Mouse (Mus musculus) stomach, postnatal 0 days (tissue): ENCODE measurements around the gene Nfatc4. TPM values are rescaled to one million over a fixed set of nuclear protein-coding genes. Genes with fewer than 3 reads are reported as not detected.

Source experiments
- ATAC-seq: fragments of 200-750 bp; cut with Nextera tagmentation; 2 replicates; pipeline ENCODE4 v1.8.0; 2017; ENCODE audit not compliant: low FRiP score, low TSS enrichment
- DNase-seq: peaks from one replicate; pipeline ENCODE4 v3.0.0-alpha.2; 2016; ENCODE audit warnings: low spot score
- H3K27ac ChIP-seq: fragments of 300-500 bp; sonication (generic); replicated peaks from 2 replicates; pipeline ENCODE4 v1.5.1; 2014; ENCODE audit warnings: mild to moderate bottlenecking, control low read depth
- H3K27me3 ChIP-seq: fragments of 300-500 bp; sonication (generic); 2 replicates; pipeline ENCODE4 v1.6.1; 2014; ENCODE audit warnings: low read length; ENCODE audit not compliant: control insufficient read depth, insufficient read depth
- H3K36me3 ChIP-seq: fragments of 300-500 bp; sonication (generic); 2 replicates; pipeline ENCODE4 v1.6.1; 2014; ENCODE audit warnings: low read length, mixed read lengths; ENCODE audit not compliant: control insufficient read depth, insufficient read depth
- H3K4me1 ChIP-seq: fragments of 300-500 bp; sonication (generic); replicated peaks from 2 replicates; pipeline ENCODE4 v1.6.1; 2014; ENCODE audit warnings: antibody characterized with exemption; ENCODE audit not compliant: control insufficient read depth, insufficient read depth
- H3K4me2 ChIP-seq: fragments of 300-500 bp; sonication (generic); replicated peaks from 2 replicates; pipeline ENCODE4 v1.6.1; 2014; ENCODE audit warnings: low read depth, mild to moderate bottlenecking, control low read depth, moderate library complexity
- H3K4me3 ChIP-seq: fragments of 300-500 bp; sonication (generic); 2 replicates; pipeline ENCODE4 v1.5.1; 2014; ENCODE audit warnings: low read depth, low read length, control low read depth
- H3K9ac ChIP-seq: fragments of 300-500 bp; sonication (generic); 2 replicates; pipeline ENCODE4 v1.6.1; 2014; ENCODE audit warnings: mild to moderate bottlenecking, low read length, control low read depth, mixed read lengths
- H3K9me3 ChIP-seq: fragments of 300-500 bp; sonication (generic); 2 replicates; pipeline ENCODE4 v1.6.1; 2016; ENCODE audit warnings: low read length; ENCODE audit not compliant: control insufficient read depth
- CTCF ChIP-seq: IDR thresholded peaks from 2 replicates; pipeline ENCODE4 v1.5.1; 2016; ENCODE audit warnings: antibody characterized with exemption, low read depth, mild to moderate bottlenecking, moderate library complexity
- EP300 ChIP-seq: optimal IDR thresholded peaks from 2 replicates; pipeline ENCODE3; 2016; ENCODE audit warnings: antibody characterized with exemption
- WGBS: fragments of 180-500 bp; shearing (Covaris S2); extraction: QIAGEN DNeasy Blood & Tissue Kit; methylation state at CpG from one replicate; pipeline ENCODE4 v1.1.7; 2014; 5-methylcytosine and 5-hydroxymethylcytosine counted together
- polyA plus RNA-seq: library from polyadenylated mRNA; unstranded; fragments of >200 nt; fragmentation: Nextera tagmentation; extraction: Ambion mirVana; gene quantifications from 2 replicates; pipeline ENCODE4 v1.2.1, GENCODE M21; 2015

The Nfatc4 gene
- polyA plus RNA-seq, 1 experiment from 2014 or later = 11.2 TPM

GRCm38 (mm10) chr14:55862970-55863369, 40.0 kb downstream of the Nfatc4 start:
- 89% methylated on average over 10 of the region's 10 CpGs for WGBS
- no peak overlapping the region for H3K4me2 ChIP-seq
- no peak overlapping the region for H3K4me3 ChIP-seq
- no peaks in the 10 kb centered on the region; the same call in 1 of the 2 replicates for H3K4me1 ChIP-seq
- H3K27me3 ChIP-seq = no peaks in the 10 kb centered on the region
- TF ChIP-seq EP300 (no peak), CTCF (no peak)
- DNase-seq (no peak), ATAC-seq (no peak)
- no peaks in the 10 kb centered on the region for H3K9me3 ChIP-seq
- H3K27ac ChIP-seq = no peak overlapping the region
- 0 out of 2 replicates have a peak, but pooled peaks cover 3% of the 10 kb centered on the region for H3K36me3 ChIP-seq
- no peak overlapping the region for H3K9ac ChIP-seq

- 26% methylated on average over 7 of the region's 7 CpGs for WGBS
- Histone ChIP-seq H3K4me3 (no peak overlapping the region), H3K36me3 (peaks cover 3% of the 10 kb centered on the region; the same call in 1 of the 2 replicates), H3K4me2 (no peak overlapping the region), H3K4me1 (no peaks in the 10 kb centered on the region; the same call in 1 of the 2 replicates), H3K27ac (no peak overlapping the region), H3K27me3 (no peaks in the 10 kb centered on the region), H3K9me3 (no peaks in the 10 kb centered on the region), H3K9ac (no peak overlapping the region)
- ATAC-seq = peak; percentile 76
- peak; percentile 80 for DNase-seq
- TF ChIP-seq EP300 (no peak), CTCF (peak; percentile 98)
Observed at GRCm38 (mm10) chr14:55863773-55864172, 40.8 kb downstream of the Nfatc4 start.

GRCm38 (mm10) chr14:55866962-55867361, 44.0 kb downstream of the Nfatc4 start:
- H3K4me1 ChIP-seq = no peaks in the 10 kb centered on the region; the same call in 1 of the 2 replicates
- no peak overlapping the region for H3K9ac ChIP-seq
- 25% methylated on average over 4 of the region's 4 CpGs for WGBS
- H3K27ac ChIP-seq = no peak overlapping the region
- peaks cover 16% of the 10 kb centered on the region; the same call in 1 of the 2 replicates for H3K36me3 ChIP-seq
- peak; percentile 68 for DNase-seq
- ATAC-seq = no peak
- H3K27me3 ChIP-seq = no peaks in the 10 kb centered on the region
- H3K4me3 ChIP-seq = no peak overlapping the region
- no peaks in the 10 kb centered on the region for H3K9me3 ChIP-seq
- no peak overlapping the region for H3K4me2 ChIP-seq
- TF ChIP-seq CTCF = peak; percentile 90
- TF ChIP-seq EP300 = no peak

- WGBS = 81% methylated on average over 14 of the region's 14 CpGs
- DNase-seq (no peak), ATAC-seq (no peak)
- H3K27me3 ChIP-seq = no peaks in the 10 kb centered on the region
- TF ChIP-seq CTCF (no peak), EP300 (no peak)
- H3K9me3 ChIP-seq = no peaks in the 10 kb centered on the region
- no peak overlapping the region for H3K4me2 ChIP-seq
- H3K4me1 ChIP-seq = no peaks in the 10 kb centered on the region
- H3K27ac ChIP-seq = no peak overlapping the region
- H3K9ac ChIP-seq = no peak overlapping the region
- H3K36me3 ChIP-seq = peaks cover 16% of the 10 kb centered on the region; the same call in 1 of the 2 replicates
- H3K4me3 ChIP-seq = no peak overlapping the region
Observed at GRCm38 (mm10) chr14:55868230-55869026, 45.5 kb downstream of the Nfatc4 start.

GRCm38 (mm10) chr14:55869538-55869937, 46.6 kb downstream of the Nfatc4 start:
- no peak overlapping the region for H3K9ac ChIP-seq
- no peak for ATAC-seq
- no peak overlapping the region for H3K27ac ChIP-seq
- WGBS = 91% methylated on average over 6 of the region's 6 CpGs
- peaks cover 16% of the 10 kb centered on the region; the same call in 1 of the 2 replicates for H3K36me3 ChIP-seq
- no peak overlapping the region for H3K4me2 ChIP-seq
- DNase-seq = no peak
- no peaks in the 10 kb centered on the region for H3K27me3 ChIP-seq
- H3K4me3 ChIP-seq = no peak overlapping the region
- no peaks in the 10 kb centered on the region for H3K4me1 ChIP-seq
- TF ChIP-seq CTCF = no peak
- no peak for TF ChIP-seq EP300
- H3K9me3 ChIP-seq = no peaks in the 10 kb centered on the region

GRCm38 (mm10) chr14:55872039-55872438, 49.1 kb downstream of the Nfatc4 start:
- peaks cover 13% of the 10 kb centered on the region; the same call in 1 of the 2 replicates for H3K36me3 ChIP-seq
- WGBS = 87% methylated on average over 11 of the region's 12 CpGs
- H3K4me1 ChIP-seq = no peaks in the 10 kb centered on the region

More at GRCm38 (mm10) chr14:55872039-55872438, 49.1 kb downstream of the Nfatc4 start:
- DNase-seq (no peak), ATAC-seq (peak; percentile 12; the same call in 1 of the 2 replicates)
- no peak for TF ChIP-seq CTCF
- no peak for TF ChIP-seq EP300
- Histone ChIP-seq H3K27ac (no peak overlapping the region), H3K4me2 (no peak overlapping the region), H3K4me3 (no peak overlapping the region), H3K9ac (no peak overlapping the region), H3K9me3 (no peaks in the 10 kb centered on the region), H3K27me3 (no peaks in the 10 kb centered on the region)
